Mouse (Mus musculus) T-helper 17 cell (primary cell): Measurements from ENCODE around the gene Cabp4.
"Not testable (repeated sequence)": the region's sequence is repeated elsewhere in the genome, so short reads cannot be mapped to it uniquely, and the experiment has no call there.

ENCODE experiments used
- in situ Hi-C, 2 experiments: fragments of 300-600 bp; cut with MboI, MseI; formaldehyde crosslinking; loops; 1 replicate in 1 of 2; 2 replicates in 1 of 2; pipeline ENCODE4 v1.15.1; 2025; ENCODE audit warnings: high pct_unique_total_duplicates in 2 of 2

The Cabp4 gene

GRCm38 (mm10) chr19:4148819-4149218, 5.0 kb upstream of the Cabp4 start:
- in situ Hi-C loops = no loop called here

GRCm38 (mm10) chr19:4148491-4148806, 4.6 kb upstream of the Cabp4 start, which contains the start of gene Coro1b:
Gene Coro1b (plus strand): TSS chr19:4148619.
- in situ Hi-C loops = no loop called here

GRCm38 (mm10) chr19:4147782-4148490, 4.1 kb upstream of the Cabp4 start:
- in situ Hi-C loops = no loop called here

GRCm38 (mm10) chr19:4147022-4147405, 3.2 kb upstream of the Cabp4 start:
- in situ Hi-C loops = no loop called here

GRCm38 (mm10) chr19:4146366-4147021, 2.7 kb upstream of the Cabp4 start:
- in situ Hi-C loops = no loop called here

GRCm38 (mm10) chr19:4145936-4146335, 2.1 kb upstream of the Cabp4 start:
- in situ Hi-C loops = no loop called here

GRCm38 (mm10) chr19:4144550-4145498, 991 bp upstream of the Cabp4 start:
- in situ Hi-C loops = no loop called here

- in situ Hi-C loops = no loop called here
These were observed 1.2 kb downstream of the Cabp4 start for GRCm38 (mm10) chr19:4142416-4143173.

GRCm38 (mm10) chr19:4140147-4140546, 3.7 kb downstream of the Cabp4 start:
- in situ Hi-C loops = no loop called here

- in situ Hi-C loops = no loop called here
These were observed 4.4 kb downstream of the Cabp4 start, which contains the start of gene Gpr152 for GRCm38 (mm10) chr19:4139446-4139845. Gene Gpr152 (plus strand): TSS chr19:4139787.

- in situ Hi-C loops = no loop called here
These were observed 5.9 kb downstream of the Cabp4 start for GRCm38 (mm10) chr19:4137913-4138312.

- in situ Hi-C loops = no loop called here
These were observed 7.4 kb downstream of the Cabp4 start for GRCm38 (mm10) chr19:4136463-4136862.

GRCm38 (mm10) chr19:4135963-4136345, 7.9 kb downstream of the Cabp4 start:
- in situ Hi-C loops = not testable (repeated sequence)

GRCm38 (mm10) chr19:4135229-4135962, 8.4 kb downstream of the Cabp4 start:
- in situ Hi-C loops = not testable (repeated sequence)

GRCm38 (mm10) chr19:4134354-4134753, 9.5 kb downstream of the Cabp4 start:
- in situ Hi-C loops = no loop called here

GRCm38 (mm10) chr19:4131768-4132167, 12.1 kb downstream of the Cabp4 start:
- in situ Hi-C loops = no loop called here

- in situ Hi-C loops = no loop called here
These were observed 12.8 kb downstream of the Cabp4 start for GRCm38 (mm10) chr19:4131075-4131474.

- in situ Hi-C loops = no loop called here
These were observed 13.7 kb downstream of the Cabp4 start for GRCm38 (mm10) chr19:4130106-4130505.

- in situ Hi-C loops = no loop called here
These were observed 14.4 kb downstream of the Cabp4 start for GRCm38 (mm10) chr19:4129462-4129861.

GRCm38 (mm10) chr19:4126759-4127495, 16.9 kb downstream of the Cabp4 start:
- in situ Hi-C loops = no loop called here
